Mouse (Mus musculus): ENCODE results near the gene Hist1h3g.

DNA sequence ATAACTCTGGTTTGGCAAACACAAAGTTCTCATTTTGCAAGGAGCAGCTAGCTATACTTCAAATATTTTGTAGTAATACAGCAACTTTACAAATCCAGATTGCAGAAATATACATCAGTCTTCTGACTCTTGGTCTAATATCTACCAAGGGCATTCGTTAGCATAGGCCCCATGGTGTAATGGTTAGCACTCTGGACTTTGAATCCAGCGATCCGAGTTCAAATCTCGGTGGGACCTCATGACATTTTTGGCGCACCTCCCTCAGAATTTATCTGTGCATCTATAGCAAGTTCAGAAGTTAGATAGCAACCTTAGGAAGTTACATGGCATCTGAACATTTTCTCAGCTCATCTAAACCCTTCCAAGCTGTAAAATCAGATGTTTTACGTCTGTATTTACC lies 16.3 kb upstream of the Hist1h3g start:
- TF ChIP-seq CTCF (conservative IDR thresholded peaks at IDR 0.05; ENCODE audit: low read length) = no peak
- TF ChIP-seq NANOG (IDR thresholded peaks at IDR 0.05; ENCODE audit: borderline replicate concordance, low read length) = no peak
- TF ChIP-seq POU5F1 (IDR thresholded peaks at IDR 0.05; ENCODE audit: borderline replicate concordance, low read length) = no peak

Data from E14TG2a.4 (cell line).